Mouse (Mus musculus) fat pad, adult 2 months (tissue): Measurements from ENCODE around the gene Cwc25.

Experiments
- DNase-seq: peaks from one replicate; pipeline ENCODE4 v3.0.0-alpha.2; 2011; ENCODE audit warnings: low read depth, low spot score; ENCODE audit errors: extremely low read depth

Cwc25 gene

GRCm38 (mm10) chr11:97766154-97766881 is at the start of gene Cwc25:
Gene Cwc25, minus strand, starts transcription at chr11:97766556.
- DNase-seq: peak; percentile 47

DNA sequence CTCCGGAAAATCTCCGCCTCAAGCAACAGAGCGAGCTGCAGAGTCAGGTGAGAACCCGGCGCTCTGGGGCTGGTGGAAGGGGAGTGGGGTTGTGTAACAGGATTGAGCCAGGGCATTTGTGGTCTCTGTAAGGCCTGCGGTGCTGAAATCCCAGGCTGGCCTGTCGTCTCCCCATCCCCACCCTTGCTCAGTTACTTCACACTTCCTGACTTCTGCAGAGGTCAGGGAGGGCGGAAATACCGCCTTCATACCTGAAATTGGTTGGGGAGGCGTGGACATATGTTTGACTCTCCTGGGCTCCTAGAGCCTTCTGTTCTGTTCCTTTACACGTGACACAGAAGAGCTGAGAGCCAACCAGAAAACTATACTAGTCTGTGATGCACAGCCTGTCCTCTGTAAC is 49.4 kb upstream of the Cwc25 start:
- DNase-seq: no peak

DNA sequence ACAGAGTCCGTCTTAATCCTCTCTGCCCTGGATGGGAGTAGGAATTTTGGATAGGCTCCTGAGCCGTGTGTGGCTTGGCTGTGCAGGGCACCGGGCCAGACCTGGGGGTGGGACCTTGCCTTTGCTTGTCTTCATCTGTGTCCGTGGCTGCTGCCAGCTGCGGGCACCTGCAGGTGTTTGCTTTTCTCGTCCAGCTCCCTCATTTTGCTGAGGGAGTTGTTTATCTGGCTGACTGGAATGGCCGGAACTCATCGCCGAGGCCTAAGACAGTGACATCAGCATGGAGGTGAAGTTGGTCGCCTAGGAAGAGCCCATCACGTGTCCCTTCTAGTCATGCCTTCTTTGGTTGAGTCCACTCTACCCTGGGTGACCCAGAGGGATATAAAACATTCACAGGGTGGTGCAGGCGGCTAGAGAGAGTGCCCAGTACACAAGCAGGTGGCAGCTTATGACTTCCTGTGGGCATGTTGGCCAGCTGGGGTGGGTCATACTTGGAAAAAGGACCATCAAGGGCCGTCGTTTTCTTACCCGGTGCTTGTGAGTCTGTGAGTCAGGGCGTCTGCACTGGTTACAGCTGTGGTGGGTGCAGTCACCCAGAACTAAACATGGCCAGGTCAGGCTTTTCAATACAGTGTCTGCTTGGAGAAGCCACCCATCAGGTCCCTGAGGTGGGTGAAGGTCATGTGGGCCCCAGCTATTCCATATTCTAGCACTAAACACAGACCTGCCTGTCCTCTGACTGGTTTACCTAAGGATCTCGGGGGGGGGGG is 47.6 kb upstream of the Cwc25 start:
- DNase-seq: peak; percentile 75

GRCm38 (mm10) chr11:97813085-97813484 is 46.7 kb upstream of the Cwc25 start:
- DNase-seq: no peak

GRCm38 (mm10) chr11:97812491-97812921 is 46.1 kb upstream of the Cwc25 start:
- no peak for DNase-seq

DNA sequence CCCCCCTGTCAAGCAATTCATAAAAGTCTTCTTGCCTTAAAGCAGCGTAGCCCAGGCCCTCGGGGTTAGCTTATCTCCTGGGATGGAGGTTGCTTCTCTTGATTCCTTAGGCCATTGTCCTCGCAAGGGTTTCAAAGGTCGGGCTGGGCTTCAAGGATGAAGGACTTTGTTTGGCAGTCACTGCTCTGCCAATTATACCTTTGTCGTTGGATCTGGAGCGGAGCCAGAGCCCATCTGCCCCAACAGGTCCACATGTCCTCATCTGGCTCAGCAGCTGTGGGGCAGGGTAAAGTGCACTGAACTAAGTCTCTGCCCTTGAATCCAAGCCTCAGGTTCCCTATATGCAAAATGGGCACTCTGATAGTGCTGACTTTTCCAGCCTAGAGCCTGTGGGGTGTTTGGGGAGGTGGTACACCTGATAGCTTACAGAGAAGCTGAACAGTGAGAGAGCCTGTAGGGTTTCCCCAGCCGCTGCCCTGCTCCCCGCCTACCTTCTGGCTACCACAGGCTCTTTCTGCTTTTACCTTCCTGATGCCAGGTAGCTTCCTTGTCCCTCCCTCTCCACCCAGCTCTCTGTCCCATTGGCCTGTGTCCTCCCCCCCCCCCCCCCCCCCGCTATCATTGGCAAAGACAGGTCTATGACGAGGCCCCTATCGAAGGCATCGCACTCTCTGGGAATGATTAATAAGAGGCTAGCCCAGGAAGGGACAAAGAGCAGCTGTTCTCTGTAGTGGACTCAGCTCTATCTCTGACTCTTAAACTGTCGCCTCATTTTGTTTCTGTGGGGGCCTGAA is 45.4 kb upstream of the Cwc25 start:
- DNase-seq: no peak

DNA sequence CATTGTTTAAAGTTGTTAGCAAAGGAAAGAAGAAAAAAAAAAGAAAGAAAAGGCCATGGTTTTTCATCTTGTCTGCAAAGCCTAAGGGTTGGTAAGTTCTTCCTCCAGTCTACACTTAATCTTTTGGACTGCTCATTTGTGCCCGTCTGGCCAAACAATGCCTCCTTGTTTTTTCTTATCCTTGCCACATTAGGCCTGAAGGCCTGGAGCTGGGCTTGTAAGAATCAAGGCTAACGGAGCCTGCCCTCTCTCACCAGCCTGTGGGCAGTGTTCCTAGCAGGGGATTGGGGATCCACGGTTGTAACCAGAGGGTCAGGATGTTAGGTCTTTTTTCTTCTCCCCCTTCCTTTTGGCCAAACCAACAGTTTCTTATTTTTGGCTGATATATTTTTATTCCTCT is 44.6 kb upstream of the Cwc25 start:
- peak; percentile 80 for DNase-seq

- peak; percentile 81 for DNase-seq
Observed at GRCm38 (mm10) chr11:97810356-97810755, 44.0 kb upstream of the Cwc25 start.

DNA sequence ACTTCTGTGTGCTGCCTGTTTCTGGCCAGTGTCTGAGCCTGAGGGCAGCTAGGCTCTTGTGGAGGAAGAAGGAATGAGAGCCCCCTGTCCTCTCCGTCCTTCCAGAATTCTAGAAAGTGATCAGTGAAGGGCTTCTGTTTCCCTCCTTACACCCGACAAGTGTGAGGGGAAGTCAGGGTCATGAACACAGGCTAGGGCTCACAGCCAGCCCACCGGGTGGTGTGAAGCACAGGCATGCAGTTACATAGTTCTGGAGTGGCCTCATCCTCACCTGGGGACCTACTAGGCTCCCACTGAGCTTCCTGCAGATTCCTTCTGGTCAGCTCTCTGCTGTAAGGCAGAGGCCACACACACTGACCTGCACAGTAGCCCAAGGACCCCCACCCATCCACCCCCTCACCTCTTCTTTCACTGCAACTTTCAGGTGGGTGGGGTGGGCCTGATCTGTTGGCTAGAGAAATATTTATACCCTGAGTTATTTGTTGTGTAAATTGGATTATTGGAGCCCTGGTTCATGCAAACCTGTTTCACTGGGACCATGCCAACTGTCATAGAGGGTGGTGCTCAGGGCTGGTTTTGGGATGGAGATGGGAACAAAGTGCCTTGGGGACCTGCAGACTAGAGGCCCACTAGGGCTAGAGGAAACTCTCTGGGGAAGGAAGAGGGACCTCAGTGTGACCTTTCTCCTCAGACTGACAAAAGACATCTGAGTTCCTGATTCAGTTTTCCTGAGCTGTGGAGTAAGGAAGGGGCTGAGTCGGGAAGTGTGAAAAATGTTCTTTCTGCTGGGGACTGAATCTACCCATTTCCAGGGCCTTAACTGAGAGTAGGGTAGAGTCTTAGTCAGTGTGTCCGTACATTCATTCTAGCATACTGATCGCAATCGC is 43.1 kb upstream of the Cwc25 start:
- DNase-seq: no peak

GRCm38 (mm10) chr11:97808621-97809234 is 42.4 kb upstream of the Cwc25 start:
- no peak for DNase-seq

DNA sequence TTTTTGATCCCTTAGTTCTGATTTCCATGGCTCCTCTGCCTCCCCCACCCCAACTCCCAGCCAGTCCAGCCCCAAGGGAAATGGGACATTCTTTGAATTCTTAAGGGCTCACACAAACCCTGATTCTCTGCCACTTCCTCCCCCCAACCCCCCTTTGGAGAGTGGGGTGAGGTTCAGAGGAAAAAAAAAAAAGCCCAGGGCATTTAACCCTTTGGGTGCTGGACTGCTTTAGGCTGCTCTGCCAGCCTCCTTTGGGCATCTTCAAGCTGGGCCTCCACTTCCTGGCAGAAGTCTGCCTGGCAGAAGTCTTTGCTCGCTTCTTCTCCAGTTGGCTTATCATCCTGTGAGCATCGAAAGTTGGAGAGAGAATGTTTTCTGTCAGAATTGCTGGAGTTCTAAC is 41.7 kb upstream of the Cwc25 start:
- DNase-seq: no peak

DNA sequence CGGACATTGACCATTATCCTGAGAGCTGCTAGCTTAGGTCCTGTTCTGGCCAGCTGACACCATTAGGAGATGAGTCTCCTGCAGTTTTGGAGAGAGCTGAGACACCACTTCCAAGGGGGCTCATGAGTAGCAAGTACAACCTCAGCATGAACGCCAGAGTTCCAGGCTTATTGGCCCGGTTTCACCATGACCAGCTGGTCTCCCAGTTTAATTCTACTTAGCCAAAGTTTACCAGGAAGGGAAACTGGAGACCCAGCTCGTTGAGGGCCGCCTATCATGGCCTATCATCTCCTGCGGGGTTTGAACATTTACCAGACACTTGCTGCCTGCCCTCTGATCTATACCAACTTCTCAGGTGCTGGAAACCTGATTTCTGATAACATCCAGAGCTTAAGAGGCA is 41.3 kb upstream of the Cwc25 start:
- DNase-seq: no peak

DNA sequence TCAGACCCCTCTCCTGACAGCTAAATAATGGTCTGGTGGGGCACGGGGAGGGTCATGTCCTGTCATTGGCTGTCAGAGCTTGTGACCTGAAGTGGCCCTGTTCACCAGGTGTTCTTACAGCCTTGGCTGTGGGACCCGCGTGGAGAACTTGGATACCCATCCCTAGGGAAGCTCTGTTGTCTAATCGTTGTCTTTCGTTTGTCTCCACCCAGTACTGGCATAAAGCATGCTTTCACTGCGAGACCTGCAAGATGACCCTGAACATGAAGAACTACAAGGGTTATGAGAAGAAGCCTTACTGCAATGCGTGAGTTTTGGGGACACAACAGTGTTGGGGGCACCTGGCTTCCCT is 40.2 kb upstream of the Cwc25 start:
- DNase-seq: no peak

GRCm38 (mm10) chr11:97805662-97806612 is 39.6 kb upstream of the Cwc25 start:
- DNase-seq: no peak

GRCm38 (mm10) chr11:97804841-97805661 is 38.7 kb upstream of the Cwc25 start:
- no peak for DNase-seq

DNA sequence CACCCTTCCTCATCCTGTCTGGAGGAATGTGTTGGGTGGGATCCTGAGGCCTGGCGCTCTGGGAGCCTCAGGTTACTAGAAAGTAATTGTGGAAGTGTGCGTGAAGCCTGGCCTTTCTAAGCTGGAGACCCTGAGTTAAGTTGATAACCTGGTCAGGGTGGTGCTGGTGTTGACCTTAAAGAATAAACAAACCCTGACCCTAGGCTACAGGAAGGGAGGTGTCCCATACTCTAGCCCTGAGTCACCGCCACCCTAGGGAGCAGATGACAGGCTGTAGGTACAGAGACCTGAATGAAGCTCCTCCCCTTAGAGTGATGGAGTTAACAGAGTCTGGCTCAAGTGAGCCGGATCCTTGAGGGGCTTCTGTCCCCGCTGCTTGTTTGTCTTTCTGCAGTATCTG is 37.5 kb upstream of the Cwc25 start:
- DNase-seq: no peak

- DNase-seq: no peak
Observed at GRCm38 (mm10) chr11:97802495-97802894, 36.1 kb upstream of the Cwc25 start.

DNA sequence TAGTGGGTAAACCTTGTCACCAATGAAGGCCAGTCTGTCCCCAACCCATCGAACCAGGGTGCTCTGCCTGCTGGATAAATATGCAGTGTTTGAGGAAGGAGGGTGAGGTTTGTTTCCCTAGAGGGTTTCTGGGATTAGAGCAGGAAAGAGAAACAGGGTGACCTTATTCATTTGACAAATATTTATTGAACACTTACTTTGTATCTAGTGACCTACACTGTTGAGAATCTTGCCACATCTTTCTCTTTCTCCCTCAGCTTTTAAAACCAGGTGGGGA is 35.8 kb upstream of the Cwc25 start:
- no peak for DNase-seq
